Mouse (Mus musculus) spleen, adult 2 months (tissue): ENCODE data around the gene Rnf2. TPM values are rescaled to one million over a fixed set of nuclear protein-coding genes. Genes with fewer than 3 reads are reported as not detected.
A peak's percentile ranks its signal among the peaks of the same experiment; 100 is the strongest.

ENCODE experiments used
- DNase-seq, 2 experiments: peaks; one replicate each; pipeline versions ENCODE4 v3.0.0 to v3.0.0-alpha.2; 2012 to 2021; ENCODE audit warnings: low spot score in 2 of 2, low read depth in 1 of 2
- H3K27ac ChIP-seq: fragments of 200-500 bp; 2 replicates; pipeline ENCODE4 v1.5.1; 2012; ENCODE audit warnings: low read length, inconsistent platforms; ENCODE audit not compliant: insufficient read depth
- H3K27me3 ChIP-seq: fragments of 200-500 bp; 2 replicates; pipeline ENCODE4 v1.6.1; 2012; ENCODE audit warnings: mild to moderate bottlenecking, moderate library complexity, low read length, inconsistent platforms; ENCODE audit not compliant: control insufficient read depth, insufficient read depth
- H3K36me3 ChIP-seq: fragments of 200-500 bp; 2 replicates; pipeline ENCODE4 v1.6.1; 2012; ENCODE audit warnings: mild to moderate bottlenecking, low read length, inconsistent platforms; ENCODE audit not compliant: control insufficient read depth, insufficient read depth
- H3K4me1 ChIP-seq: fragments of 200-500 bp; 2 replicates; pipeline ENCODE4 v1.6.1; 2011; ENCODE audit warnings: inconsistent platforms; ENCODE audit not compliant: control insufficient read depth, insufficient read depth, insufficient read length
- H3K4me3 ChIP-seq: fragments of 200-500 bp; 2 replicates; pipeline ENCODE4 v1.5.1; 2011; ENCODE audit warnings: mild to moderate bottlenecking, inconsistent platforms; ENCODE audit not compliant: insufficient read depth, insufficient read length; ENCODE audit errors: extremely low read depth
- CTCF ChIP-seq: fragments of 200-500 bp; IDR thresholded peaks from 2 replicates; pipeline ENCODE4 v1.5.1; 2011; ENCODE audit warnings: mild to moderate bottlenecking, inconsistent platforms; ENCODE audit not compliant: insufficient read depth, insufficient read length, insufficient replicate concordance; ENCODE audit errors: extremely low read depth
- POLR2A ChIP-seq: fragments of 200-500 bp; IDR thresholded peaks from 2 replicates; pipeline ENCODE4 v1.6.1; 2011; ENCODE audit warnings: low read depth, low read length, inconsistent platforms
- WGBS: fragments of 180-500 bp; shearing (Covaris S2); methylation state at CpG from one replicate; pipeline ENCODE4 v1.1.7; 2018; 5-methylcytosine and 5-hydroxymethylcytosine counted together
- polyA plus RNA-seq: library from polyadenylated mRNA; depleted of rRNA; stranded (reverse); fragments of >200 nt; gene quantifications from 2 replicates; pipeline ENCODE4 v1.2.3, GENCODE M21; 2012

Gene Rnf2
- polyA plus RNA-seq, 1 experiment, result 8.8 TPM

- WGBS, result 94% methylated on average over 3 of the region's 3 CpGs
- Histone ChIP-seq H3K27me3 (no peaks in the 10 kb centered on the region), H3K27ac (no peak overlapping the region), H3K36me3 (no peaks in the 10 kb centered on the region), H3K4me3 (no peak overlapping the region), H3K4me1 (no peaks in the 10 kb centered on the region)
- no peak for DNase-seq
- TF ChIP-seq CTCF (no peak), POLR2A (no peak)
Measured at GRCm38 (mm10) chr1:151526701-151527100, 25.9 kb upstream of the Rnf2 start.

GRCm38 (mm10) chr1:151517571-151518250 is 17.0 kb upstream of the Rnf2 start:
- WGBS, result 88% methylated on average over 14 of the region's 15 CpGs
- DNase-seq, result no peak
- no peak for TF ChIP-seq POLR2A
- no peak for TF ChIP-seq CTCF

GRCm38 (mm10) chr1:151516871-151517270 is 16.1 kb upstream of the Rnf2 start:
- 88% methylated on average over 3 of the region's 3 CpGs for WGBS
- DNase-seq, result no peak
- TF ChIP-seq CTCF (no peak), POLR2A (no peak)
- no peaks in the 10 kb centered on the region for H3K36me3 ChIP-seq
- H3K27me3 ChIP-seq, result no peaks in the 10 kb centered on the region
- H3K4me3 ChIP-seq, result no peak overlapping the region
- H3K27ac ChIP-seq, result no peak overlapping the region
- H3K4me1 ChIP-seq, result no peaks in the 10 kb centered on the region

More at GRCm38 (mm10) chr1:151517571-151518250, 17.0 kb upstream of the Rnf2 start:
- Histone ChIP-seq H3K27ac (no peak overlapping the region), H3K36me3 (no peaks in the 10 kb centered on the region), H3K4me1 (no peaks in the 10 kb centered on the region), H3K27me3 (no peaks in the 10 kb centered on the region), H3K4me3 (no peak overlapping the region)

- Histone ChIP-seq H3K4me3 (no peak overlapping the region), H3K27ac (no peak overlapping the region), H3K27me3 (no peaks in the 10 kb centered on the region), H3K36me3 (no peaks in the 10 kb centered on the region), H3K4me1 (no peaks in the 10 kb centered on the region)
- no peak for TF ChIP-seq CTCF
- WGBS, result 92% methylated on average over 1 of the region's 1 CpGs
- no peak for DNase-seq
Measured at GRCm38 (mm10) chr1:151515733-151516132, 15.0 kb upstream of the Rnf2 start.

- no peak for DNase-seq
- TF ChIP-seq POLR2A (no peak), CTCF (no peak)
- Histone ChIP-seq H3K4me3 (no peak overlapping the region), H3K27me3 (no peaks in the 10 kb centered on the region), H3K4me1 (no peaks in the 10 kb centered on the region), H3K36me3 (no peaks in the 10 kb centered on the region), H3K27ac (no peak overlapping the region)
- WGBS, result 91% methylated on average over 4 of the region's 4 CpGs
Measured at GRCm38 (mm10) chr1:151514119-151514518, 13.4 kb upstream of the Rnf2 start.

- no peak overlapping the region for H3K27ac ChIP-seq
- 53% methylated on average over 4 of the region's 4 CpGs for WGBS
- TF ChIP-seq CTCF (no peak), POLR2A (no peak)
- H3K4me1 ChIP-seq, result no peaks in the 10 kb centered on the region
- H3K36me3 ChIP-seq, result no peaks in the 10 kb centered on the region
- H3K4me3 ChIP-seq, result no peak overlapping the region
- H3K27me3 ChIP-seq, result no peaks in the 10 kb centered on the region
- DNase-seq, result no peak
Measured at GRCm38 (mm10) chr1:151510811-151511210, 10.1 kb upstream of the Rnf2 start.

GRCm38 (mm10) chr1:151499815-151500501 is 797 bp downstream of the Rnf2 start:
- DNase-seq, result peak; percentile 15 to 48
- no peaks in the 10 kb centered on the region for H3K27me3 ChIP-seq
- peak overlapping the region; percentile 86 for H3K4me3 ChIP-seq
- H3K4me1 ChIP-seq, result peaks cover 4% of the 10 kb centered on the region
- H3K36me3 ChIP-seq, result no peaks in the 10 kb centered on the region
- TF ChIP-seq POLR2A (no peak), CTCF (no peak)
- WGBS, result under 1% methylated on average over 49 of the region's 59 CpGs
- peak overlapping the region; percentile 84 for H3K27ac ChIP-seq
